Mouse (Mus musculus): Measurements from ENCODE around the gene Ddt. TPM values are rescaled to one million over a fixed set of nuclear protein-coding genes. Genes with fewer than 3 reads are reported as not detected.
"Not testable (repeated sequence)": the region's sequence is repeated elsewhere in the genome, so short reads cannot be mapped to it uniquely, and the experiment has no call there.

Ddt gene
- total RNA-seq, 2 experiments from 2014 or later = 28.5 to 41.7 TPM

GRCm38 (mm10) chr10:75774587-75774986, 1.4 kb upstream of the Ddt start:
- DNase-seq = no peak
- intact Hi-C loops (cut with DNase I) = no loop called here

GRCm38 (mm10) chr10:75774102-75774501, 888 bp upstream of the Ddt start:
- no peak for DNase-seq
- intact Hi-C loops (cut with DNase I) = no loop called here

GRCm38 (mm10) chr10:75767756-75768155, 5.5 kb downstream of the Ddt start:
- DNase-seq; intact Hi-C loops (cut with DNase I): not testable (repeated sequence)

GRCm38 (mm10) chr10:75766856-75767255, 6.4 kb downstream of the Ddt start:
- intact Hi-C loops (cut with DNase I) = no loop called here
- DNase-seq = no peak

- peak; percentile 37 to 38 for DNase-seq
- intact Hi-C loops (cut with DNase I) = no loop called here
Observed at GRCm38 (mm10) chr10:75764519-75765473, 8.4 kb downstream of the Ddt start.

GRCm38 (mm10) chr10:75763682-75764518, 9.3 kb downstream of the Ddt start, which contains the start of gene Cabin1:
Gene Cabin1, minus strand, starts transcription at chr10:75764341.
- DNase-seq = peak; percentile 91 to 95
- intact Hi-C loops (cut with DNase I) = no loop called here

- intact Hi-C loops (cut with DNase I) = no loop called here
Observed at GRCm38 (mm10) chr10:75762413-75762812, 10.8 kb downstream of the Ddt start.

DNA sequence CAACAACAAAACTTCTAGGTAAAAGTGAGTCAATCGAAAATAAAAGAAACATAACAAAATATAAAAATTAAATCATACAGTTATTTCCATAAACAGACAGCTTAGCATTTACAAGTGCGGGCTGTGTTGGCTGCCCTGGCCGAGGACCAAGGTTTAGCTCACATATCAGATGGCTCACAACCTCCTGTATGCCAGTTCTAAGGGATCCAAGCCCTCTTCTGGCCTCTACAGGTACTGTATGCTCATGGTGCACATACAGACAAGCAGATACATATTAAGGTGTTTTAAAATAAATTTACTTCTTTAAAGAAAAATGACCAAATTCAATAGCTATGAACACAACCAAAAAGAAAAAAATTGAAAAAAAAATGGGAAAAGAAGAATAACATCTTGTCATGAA, 12.9 kb downstream of the Ddt start:
- intact Hi-C loops (cut with DNase I) = no loop called here
- DNase-seq = no peak

More at GRCm38 (mm10) chr10:75762413-75762812, 10.8 kb downstream of the Ddt start:
- no peak for DNase-seq

DNA sequence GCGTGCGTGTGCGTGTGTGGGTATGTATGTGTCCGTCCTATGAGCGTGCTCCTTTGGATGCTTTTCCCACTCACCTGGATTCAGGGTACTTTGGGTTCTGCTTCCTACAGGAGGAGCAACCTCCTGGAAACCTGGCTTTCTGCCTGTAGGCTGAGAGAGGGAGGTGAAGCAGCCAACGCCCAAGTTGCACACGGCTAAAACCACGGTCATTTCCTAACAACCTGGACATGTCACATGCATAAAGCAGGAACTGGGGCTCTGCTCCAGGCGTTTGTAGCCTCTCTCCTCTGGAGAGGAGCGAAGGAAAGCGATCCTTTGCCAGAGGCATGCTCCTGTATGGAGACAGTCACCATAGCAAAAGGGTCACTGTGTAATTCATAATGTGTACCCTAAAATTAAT, 16.5 kb downstream of the Ddt start:
- intact Hi-C loops (cut with DNase I) = no loop called here
- no peak for DNase-seq

GRCm38 (mm10) chr10:75744017-75744416, 29.2 kb downstream of the Ddt start:
- peak; percentile 63 to 74 for DNase-seq
- intact Hi-C loops (cut with DNase I) = loop anchor here (1.0 to 2.0 kb wide), 3 partner anchors 88 to 207 kb away; no protein-coding TSS in a partner anchor

- no peak for DNase-seq
- intact Hi-C loops (cut with DNase I) = no loop called here
Observed at GRCm38 (mm10) chr10:75743369-75743768, 29.8 kb downstream of the Ddt start.

DNA sequence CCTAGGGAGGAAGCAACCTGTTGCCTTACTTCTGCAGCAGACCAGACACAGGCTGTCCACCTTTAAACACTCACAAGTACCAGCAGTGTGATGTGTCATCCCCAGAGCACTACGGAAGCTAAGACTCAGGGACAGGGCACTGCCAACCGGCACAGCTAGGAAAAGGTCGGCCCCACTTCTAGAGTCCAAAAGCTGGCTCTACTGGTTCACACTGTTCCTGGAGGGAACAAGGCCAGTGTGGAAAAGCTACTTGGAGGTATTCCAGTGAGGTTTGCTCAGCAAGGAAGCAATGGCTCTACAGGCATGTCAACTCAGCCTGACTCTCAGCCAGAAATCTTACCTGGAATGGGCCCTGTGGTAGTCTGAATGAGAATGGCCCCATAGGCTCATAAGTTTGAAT, 32.3 kb downstream of the Ddt start:
- DNase-seq = no peak
- intact Hi-C loops (cut with DNase I) = no loop called here

DNA sequence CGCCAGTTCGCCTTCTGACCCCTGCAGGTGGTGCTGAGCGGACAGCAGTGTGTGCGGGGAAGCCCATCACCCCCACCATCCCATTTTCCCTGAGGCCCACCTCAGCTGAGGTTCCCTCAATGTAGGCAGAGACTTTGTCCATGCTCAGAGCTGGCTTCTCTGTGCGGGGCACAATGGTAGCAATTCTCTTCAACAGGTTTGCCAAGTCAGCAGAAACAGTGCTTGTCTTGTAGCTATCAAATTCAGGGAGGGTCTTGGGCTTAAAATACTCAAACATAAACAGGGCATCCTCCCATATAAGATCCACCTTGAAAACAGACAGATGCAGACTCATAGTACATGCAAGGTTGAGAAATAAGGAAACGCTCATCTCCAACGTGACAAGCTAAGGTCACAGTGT, 47.8 kb downstream of the Ddt start:
- intact Hi-C loops (cut with DNase I) = no loop called here

More for the DNA sequence above, 47.8 kb downstream of the Ddt start:
- no peak for DNase-seq

Other genes starting within 250 kb of the Ddt start
- under 1 TPM; 0.20 to 0.64 TPM for gene Lrrc75b, start 213.1 kb downstream of the Ddt start, total RNA-seq (2021)
- under 1 TPM in 1 of 2 experiments, not detected in 1; 0.33 TPM for gene Ggt1, start 211.8 kb downstream of the Ddt start, total RNA-seq (2021)
- 1 to 10 TPM; 3.0 to 5.2 TPM for gene Ggt5, start 184.1 kb downstream of the Ddt start, total RNA-seq (2021)
- gene Susd2, start 129.4 kb downstream of the Ddt start, total RNA-seq (2021) = 1 to 10 TPM in 1 of 2 experiments, under 1 TPM in 1; 0.99 to 1.4 TPM
- gene Cabin1, start 9.1 kb downstream of the Ddt start, total RNA-seq (2021) = 1 to 10 TPM; 7.3 to 8.7 TPM
- not detected for gene Gm20441, start 7.5 kb upstream of the Ddt start, total RNA-seq (2021)
- gene Gstt3, start 8.0 kb upstream of the Ddt start, total RNA-seq (2021) = 1 to 10 TPM; 3.3 to 3.5 TPM
- 1 to 10 TPM; 4.4 to 5.6 TPM for gene Gstt1, start 25.2 kb upstream of the Ddt start, total RNA-seq (2021)
- not detected for gene Gstt4, start 49.1 kb upstream of the Ddt start, total RNA-seq (2021)
- 1 to 10 TPM; 3.6 to 4.7 TPM for gene Gstt2, start 64.0 kb upstream of the Ddt start, total RNA-seq (2021)
- gene Mif, start 86.8 kb upstream of the Ddt start, total RNA-seq (2021) = 100 to 1,000 TPM; 135 to 144 TPM
- gene Derl3, start 120.0 kb upstream of the Ddt start, total RNA-seq (2021) = not detected
- gene Smarcb1, start 148.2 kb upstream of the Ddt start, total RNA-seq (2021) = 10 to 100 TPM; 10.8 to 12.2 TPM
- gene Chchd10, start 159.7 kb upstream of the Ddt start, total RNA-seq (2021) = 1,000 to 10,000 TPM; 1,320 to 1,585 TPM
- gene Mmp11, start 163.1 kb upstream of the Ddt start, total RNA-seq (2021) = 1 to 10 TPM; 2.1 to 2.3 TPM
- not detected for gene Gm867, start 167.3 kb upstream of the Ddt start, total RNA-seq (2021)
- not detected for gene Vpreb3, start 169.6 kb upstream of the Ddt start, total RNA-seq (2021)
- gene Gm5134, start 181.1 kb upstream of the Ddt start, total RNA-seq (2021) = not detected